Mouse (Mus musculus) lung, embryonic 15.5 days (tissue): ENCODE measurements around the gene Zbtb20. TPM values are rescaled to one million over a fixed set of nuclear protein-coding genes. Genes with fewer than 3 reads are reported as not detected.
A peak's percentile ranks its signal among the peaks of the same experiment; 100 is the strongest.

ENCODE experiments used
- ATAC-seq: fragments of 200-750 bp; cut with Nextera tagmentation; 2 replicates; pipeline ENCODE4 v1.8.0; 2017; ENCODE audit warnings: moderate number of reproducible peaks, borderline replicate concordance; ENCODE audit not compliant: low FRiP score, low TSS enrichment; ENCODE audit errors: extremely low read depth
- H3K27ac ChIP-seq: fragments of 300-500 bp; sonication (generic); 2 replicates; pipeline ENCODE4 v1.5.1; 2015; ENCODE audit warnings: moderate library complexity, mild to moderate bottlenecking, inconsistent platforms
- H3K27me3 ChIP-seq: fragments of 300-500 bp; sonication (generic); 2 replicates; pipeline ENCODE4 v1.6.1; 2015; ENCODE audit warnings: inconsistent platforms
- H3K36me3 ChIP-seq: fragments of 300-500 bp; sonication (generic); 2 replicates; pipeline ENCODE4 v1.6.1; 2015; ENCODE audit warnings: inconsistent platforms
- H3K4me1 ChIP-seq: fragments of 300-500 bp; sonication (generic); 2 replicates; pipeline ENCODE4 v1.6.1; 2015; ENCODE audit warnings: inconsistent platforms
- H3K4me2 ChIP-seq: fragments of 300-500 bp; sonication (generic); 2 replicates; pipeline ENCODE4 v1.6.1; 2015; ENCODE audit warnings: inconsistent platforms, mild to moderate bottlenecking, moderate library complexity
- H3K4me3 ChIP-seq: fragments of 300-500 bp; sonication (generic); 2 replicates; pipeline ENCODE4 v1.5.1; 2015; ENCODE audit warnings: mild to moderate bottlenecking, inconsistent platforms
- H3K9ac ChIP-seq: fragments of 300-500 bp; sonication (generic); 2 replicates; pipeline ENCODE4 v1.6.1; 2015; ENCODE audit warnings: inconsistent platforms
- H3K9me3 ChIP-seq: fragments of 300-500 bp; sonication (generic); 2 replicates; pipeline ENCODE4 v1.6.1; 2016; ENCODE audit warnings: inconsistent platforms
- WGBS: fragments of 180-500 bp; shearing (Covaris S2); methylation state at CpG from one replicate; pipeline ENCODE4 v1.1.7; 2015; 5-methylcytosine and 5-hydroxymethylcytosine counted together
- polyA plus RNA-seq: library from polyadenylated mRNA; unstranded; fragments of >200 nt; fragmentation: Nextera tagmentation; extraction: Ambion mirVana; gene quantifications from 2 replicates; pipeline ENCODE4 v1.2.1, GENCODE M21; 2015

The Zbtb20 gene
- polyA plus RNA-seq, 1 experiment from 2014 or later = 22.1 TPM

DNA sequence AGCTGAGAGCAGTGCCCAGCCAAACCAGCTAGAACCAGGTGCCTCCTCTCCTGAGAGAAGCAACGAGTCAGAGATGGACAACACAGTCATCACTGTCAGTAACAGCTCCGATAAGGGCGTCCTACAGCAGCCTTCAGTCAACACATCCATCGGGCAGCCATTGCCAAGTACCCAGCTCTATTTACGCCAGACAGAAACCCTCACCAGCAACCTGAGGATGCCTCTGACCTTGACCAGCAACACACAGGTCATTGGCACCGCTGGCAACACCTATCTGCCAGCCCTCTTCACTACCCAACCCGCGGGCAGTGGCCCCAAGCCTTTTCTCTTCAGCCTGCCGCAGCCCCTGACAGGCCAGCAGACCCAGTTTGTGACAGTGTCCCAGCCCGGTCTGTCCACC lies 734.7 kb downstream of the Zbtb20 start:
- Histone ChIP-seq H3K4me3 (no peak overlapping the region), H3K9me3 (no peaks in the 10 kb centered on the region), H3K27ac (no peak overlapping the region), H3K4me2 (no peak overlapping the region), H3K36me3 (no peaks in the 10 kb centered on the region), H3K27me3 (no peaks in the 10 kb centered on the region), H3K9ac (no peak overlapping the region), H3K4me1 (no peaks in the 10 kb centered on the region)
- no peak; the same call in 1 of the 2 replicates for ATAC-seq
- WGBS = 88% methylated on average over 10 of the region's 10 CpGs

DNA sequence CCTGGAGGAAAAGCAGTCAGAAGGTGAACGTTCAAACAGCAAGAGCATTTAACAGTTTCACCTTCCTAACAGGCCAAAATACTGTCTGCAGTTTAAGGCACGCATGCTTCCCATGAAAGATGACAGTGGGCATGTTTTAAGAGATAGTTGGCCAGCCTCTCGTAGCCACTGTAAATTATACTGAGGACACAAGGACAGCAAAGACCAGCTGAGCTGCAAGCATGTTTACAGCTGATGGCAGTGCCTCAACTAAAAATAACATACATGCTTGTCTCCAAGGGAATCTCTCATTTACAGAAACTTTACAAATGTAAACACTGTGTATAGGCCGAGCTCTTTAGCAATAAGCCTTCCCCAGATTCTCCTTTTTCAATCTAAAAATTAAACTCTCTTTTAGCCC lies 740.7 kb downstream of the Zbtb20 start:
- ATAC-seq = no peak
- H3K27ac ChIP-seq = peak overlapping the region; percentile 0
- no peaks in the 10 kb centered on the region for H3K9me3 ChIP-seq
- no peaks in the 10 kb centered on the region for H3K36me3 ChIP-seq
- no peak overlapping the region for H3K4me3 ChIP-seq
- no peak overlapping the region for H3K9ac ChIP-seq
- H3K27me3 ChIP-seq = no peaks in the 10 kb centered on the region
- 43% methylated on average over 4 of the region's 4 CpGs for WGBS
- peaks cover 5% of the 10 kb centered on the region; the same call in 1 of the 2 replicates for H3K4me1 ChIP-seq
- no peak overlapping the region for H3K4me2 ChIP-seq

DNA sequence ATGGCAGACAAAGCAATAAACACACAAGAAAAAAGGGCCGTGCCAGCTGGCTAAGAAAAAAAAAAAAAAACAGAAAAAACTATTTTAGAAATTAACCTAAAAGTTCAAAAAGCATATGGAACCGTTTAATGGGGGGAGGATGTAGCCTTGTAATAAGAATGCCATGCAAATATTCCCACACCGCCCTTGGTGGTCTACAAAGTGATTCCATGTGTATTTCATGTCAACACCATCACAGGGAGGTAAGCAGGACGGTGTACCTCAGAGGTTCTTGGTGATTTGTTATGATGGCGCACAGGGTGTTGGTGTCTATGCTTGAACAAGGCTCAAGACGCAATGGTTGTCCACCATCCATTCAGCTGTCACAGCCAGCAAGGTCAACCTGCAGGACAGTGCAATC lies 741.7 kb downstream of the Zbtb20 start:
- H3K9ac ChIP-seq = no peak overlapping the region
- no peaks in the 10 kb centered on the region for H3K27me3 ChIP-seq
- no peaks in the 10 kb centered on the region for H3K36me3 ChIP-seq
- ATAC-seq = no peak
- no peak overlapping the region for H3K4me3 ChIP-seq
- H3K4me1 ChIP-seq = peaks cover 5% of the 10 kb centered on the region; the same call in 1 of the 2 replicates
- H3K4me2 ChIP-seq = no peak overlapping the region
- H3K9me3 ChIP-seq = no peaks in the 10 kb centered on the region
- no peak overlapping the region for H3K27ac ChIP-seq
- 78% methylated on average over 6 of the region's 6 CpGs for WGBS

DNA sequence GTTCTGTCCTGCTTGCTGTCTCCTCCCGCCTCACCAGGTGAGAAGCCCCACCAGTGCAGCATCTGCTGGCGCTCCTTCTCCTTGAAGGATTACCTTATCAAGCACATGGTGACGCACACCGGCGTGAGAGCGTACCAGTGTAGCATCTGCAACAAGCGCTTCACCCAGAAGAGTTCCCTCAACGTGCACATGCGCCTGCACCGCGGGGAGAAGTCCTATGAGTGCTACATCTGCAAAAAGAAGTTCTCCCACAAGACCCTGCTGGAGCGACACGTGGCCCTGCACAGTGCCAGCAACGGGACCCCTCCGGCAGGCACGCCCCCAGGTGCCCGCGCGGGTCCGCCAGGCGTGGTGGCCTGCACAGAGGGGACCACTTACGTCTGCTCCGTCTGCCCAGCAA lies 742.6 kb downstream of the Zbtb20 start:
- Histone ChIP-seq H3K4me3 (no peak overlapping the region), H3K36me3 (no peaks in the 10 kb centered on the region), H3K9ac (no peak overlapping the region), H3K27ac (no peak overlapping the region), H3K4me2 (no peak overlapping the region), H3K9me3 (no peaks in the 10 kb centered on the region), H3K27me3 (no peaks in the 10 kb centered on the region), H3K4me1 (peaks cover 5% of the 10 kb centered on the region; the same call in 1 of the 2 replicates)
- ATAC-seq = no peak
- 79% methylated on average over 23 of the region's 23 CpGs for WGBS

DNA sequence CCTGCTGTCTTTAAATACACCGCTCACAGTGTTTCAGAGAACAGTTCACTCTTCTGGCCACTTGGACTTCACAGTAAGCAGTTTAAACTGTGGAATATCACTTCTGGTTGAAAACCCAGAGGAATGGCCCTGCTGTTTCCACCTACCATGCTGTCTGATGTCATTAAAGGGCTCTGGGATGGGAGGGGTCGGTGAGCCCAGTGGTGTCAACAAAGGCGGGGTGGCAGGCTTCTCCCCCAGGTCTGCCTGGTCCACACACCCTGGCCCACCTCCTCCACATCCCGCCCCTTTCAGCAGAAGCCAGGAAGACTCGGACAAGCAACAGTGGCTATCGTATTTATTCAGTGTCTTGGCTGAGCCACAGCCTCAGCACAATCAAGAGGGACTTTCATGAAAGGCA lies 743.6 kb downstream of the Zbtb20 start:
- H3K27me3 ChIP-seq = no peaks in the 10 kb centered on the region

DNA sequence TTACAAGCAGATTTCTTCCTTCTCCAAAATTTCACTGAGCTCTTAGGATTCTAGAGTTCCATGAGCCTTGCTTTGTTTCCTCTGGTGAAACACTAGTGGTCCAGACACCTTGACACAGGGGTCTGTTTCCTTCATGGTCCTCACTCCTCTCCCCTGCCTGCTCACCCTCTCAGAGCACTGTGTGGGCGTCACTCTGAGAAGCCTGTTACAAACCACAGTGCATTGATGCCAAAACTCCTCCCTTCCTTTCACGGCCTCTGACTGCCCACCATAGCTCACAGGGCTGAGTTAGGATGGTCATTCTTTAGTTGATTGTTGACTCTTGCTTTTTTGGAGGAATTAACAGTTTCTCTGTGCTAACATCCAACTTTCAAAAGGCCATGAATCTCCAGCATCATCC lies 744.7 kb downstream of the Zbtb20 start:
- Histone ChIP-seq H3K27ac (no peak overlapping the region), H3K36me3 (no peaks in the 10 kb centered on the region), H3K9me3 (no peaks in the 10 kb centered on the region), H3K9ac (no peak overlapping the region), H3K4me3 (no peak overlapping the region), H3K4me1 (peaks cover 5% of the 10 kb centered on the region; the same call in 1 of the 2 replicates), H3K4me2 (no peak overlapping the region), H3K27me3 (no peaks in the 10 kb centered on the region)
- WGBS = 34% methylated on average over 2 of the region's 2 CpGs
- ATAC-seq = no peak

More for the DNA sequence above, 743.6 kb downstream of the Zbtb20 start:
- Histone ChIP-seq H3K9ac (no peak overlapping the region), H3K4me2 (no peak overlapping the region), H3K4me3 (no peak overlapping the region), H3K9me3 (no peaks in the 10 kb centered on the region), H3K36me3 (no peaks in the 10 kb centered on the region), H3K27ac (no peak overlapping the region), H3K4me1 (peaks cover 5% of the 10 kb centered on the region; the same call in 1 of the 2 replicates)
- 48% methylated on average over 6 of the region's 6 CpGs for WGBS
- ATAC-seq = no peak

DNA sequence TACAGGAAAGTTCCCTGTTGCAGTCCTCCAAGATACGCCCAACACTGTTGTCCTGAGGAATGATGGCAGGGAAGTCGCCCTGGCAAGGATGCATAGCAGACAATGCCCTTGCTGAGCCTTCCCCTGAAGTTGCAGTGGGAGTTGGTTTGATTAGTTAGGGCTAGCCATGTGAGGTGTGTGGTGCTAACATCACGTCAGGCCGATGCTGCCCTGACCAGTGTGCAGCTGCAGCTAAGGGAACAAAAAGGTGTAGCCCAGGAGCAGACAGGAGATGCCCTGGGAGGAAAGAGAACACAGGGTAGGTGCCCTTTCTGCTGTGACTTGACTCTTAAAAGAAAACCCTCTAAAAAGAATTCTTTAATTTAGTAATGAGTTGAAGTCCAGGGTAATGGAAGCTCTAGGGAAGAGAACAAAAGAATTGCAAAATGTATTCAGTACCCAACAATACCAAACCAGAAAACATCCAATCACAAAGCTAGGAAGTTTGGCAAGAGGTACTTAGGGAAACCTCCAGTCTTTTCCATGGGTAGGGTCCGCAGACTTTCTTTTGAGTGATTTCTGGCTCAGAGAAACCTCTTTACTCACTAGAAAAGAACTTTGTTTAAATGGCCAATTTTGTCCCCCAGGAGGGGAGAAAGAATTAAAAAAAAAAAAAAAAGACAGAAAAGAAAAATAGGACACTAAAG lies 747.8 kb downstream of the Zbtb20 start:
- no peak overlapping the region for H3K4me3 ChIP-seq
- no peaks in the 10 kb centered on the region for H3K36me3 ChIP-seq
- WGBS = 81% methylated on average over 5 of the region's 5 CpGs
- H3K9me3 ChIP-seq = no peaks in the 10 kb centered on the region
- H3K27ac ChIP-seq = no peak overlapping the region
- no peak overlapping the region for H3K9ac ChIP-seq
- H3K4me2 ChIP-seq = no peak overlapping the region
- H3K4me1 ChIP-seq = no peaks in the 10 kb centered on the region
- ATAC-seq = no peak
- H3K27me3 ChIP-seq = no peaks in the 10 kb centered on the region

DNA sequence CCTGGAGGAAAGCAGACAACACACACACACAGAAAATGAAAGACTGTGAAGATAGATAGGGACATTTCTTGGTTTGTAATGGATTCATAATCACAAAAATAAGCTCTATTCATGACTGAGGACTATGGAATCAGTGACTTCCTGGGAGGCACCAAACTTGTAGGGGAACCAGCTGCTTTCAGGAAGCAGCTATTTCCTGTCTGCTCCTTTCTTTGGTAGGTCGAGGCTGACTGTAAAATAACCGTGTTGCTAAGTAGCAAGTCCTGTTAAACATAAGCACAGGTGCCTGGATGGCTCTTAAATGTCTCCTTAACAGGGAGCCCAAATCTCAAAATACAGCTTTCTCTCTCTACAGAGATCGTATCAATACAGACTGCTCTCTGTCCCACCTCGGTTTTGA lies 749.2 kb downstream of the Zbtb20 start:
- Histone ChIP-seq H3K4me2 (no peak overlapping the region), H3K9me3 (no peaks in the 10 kb centered on the region), H3K27me3 (no peaks in the 10 kb centered on the region), H3K27ac (no peak overlapping the region), H3K4me1 (no peaks in the 10 kb centered on the region), H3K9ac (no peak overlapping the region), H3K4me3 (no peak overlapping the region), H3K36me3 (no peaks in the 10 kb centered on the region)
- 45% methylated on average over 4 of the region's 4 CpGs for WGBS
- ATAC-seq = no peak

DNA sequence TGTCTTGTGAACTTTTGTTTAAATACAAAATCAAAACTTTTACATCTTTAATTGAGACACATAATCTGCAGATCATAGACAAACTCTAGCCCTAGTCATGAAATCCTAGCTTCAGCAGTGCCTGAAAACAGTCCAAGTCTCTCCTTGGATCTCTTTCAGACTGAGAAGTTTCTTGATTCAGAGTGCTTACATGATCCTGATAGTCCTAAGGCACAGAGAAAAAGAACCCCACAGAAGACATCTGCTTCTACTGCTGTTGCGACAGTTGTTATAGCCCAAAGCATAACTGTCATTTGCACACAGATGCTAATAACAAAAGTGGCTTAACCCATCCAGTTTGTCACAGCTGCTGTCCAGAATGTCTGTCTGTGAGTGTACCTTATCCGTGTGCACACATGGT lies 749.6 kb downstream of the Zbtb20 start:
- H3K36me3 ChIP-seq = no peaks in the 10 kb centered on the region
- no peak overlapping the region for H3K9ac ChIP-seq
- H3K4me1 ChIP-seq = no peaks in the 10 kb centered on the region
- no peaks in the 10 kb centered on the region for H3K9me3 ChIP-seq
- WGBS = 52% methylated on average over 2 of the region's 2 CpGs
- H3K4me3 ChIP-seq = no peak overlapping the region
- ATAC-seq = no peak
- H3K4me2 ChIP-seq = no peak overlapping the region
- no peaks in the 10 kb centered on the region for H3K27me3 ChIP-seq
- no peak overlapping the region for H3K27ac ChIP-seq

DNA sequence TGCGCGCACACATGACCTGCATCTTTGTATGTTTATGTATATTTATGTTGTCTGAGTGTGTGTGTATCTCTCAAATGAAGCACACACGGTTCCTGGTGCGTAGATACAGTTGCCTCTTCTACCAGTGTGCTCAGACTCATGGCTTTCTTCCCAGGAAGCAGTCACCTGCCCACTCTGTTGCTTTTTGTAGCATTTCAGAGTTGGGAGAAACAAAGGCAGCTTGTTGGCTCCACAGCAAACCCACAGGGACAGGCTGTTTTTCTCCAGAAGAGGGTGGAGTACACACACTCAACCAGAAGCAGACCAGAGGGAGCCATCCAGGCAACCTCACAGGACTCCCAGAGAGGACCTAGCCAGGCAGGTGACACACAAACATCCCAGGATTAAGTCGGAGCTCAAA lies 750.3 kb downstream of the Zbtb20 start:
- 78% methylated on average over 5 of the region's 5 CpGs for WGBS

DNA sequence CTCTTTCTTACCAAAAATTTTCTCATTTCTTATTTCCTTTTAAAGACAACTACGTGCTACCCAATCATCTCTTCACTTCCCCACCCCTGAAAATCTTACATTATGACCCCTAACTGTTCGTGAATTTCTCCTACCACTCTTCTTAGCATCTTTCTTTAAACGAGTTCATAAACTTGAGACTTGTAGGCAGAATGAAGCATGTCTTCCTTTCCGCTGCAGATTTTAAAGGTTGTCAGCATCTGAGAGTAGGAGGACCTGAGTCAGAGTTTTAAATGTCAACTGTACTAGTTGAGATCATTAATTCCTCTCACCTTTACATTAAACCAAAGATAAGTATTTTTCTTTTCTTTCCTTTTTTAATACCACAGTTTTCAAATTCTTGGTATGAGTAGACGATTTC lies 753.0 kb downstream of the Zbtb20 start:
- Histone ChIP-seq H3K9ac (no peak overlapping the region), H3K36me3 (no peaks in the 10 kb centered on the region), H3K4me3 (no peak overlapping the region), H3K27me3 (no peaks in the 10 kb centered on the region), H3K4me1 (no peaks in the 10 kb centered on the region), H3K27ac (no peak overlapping the region), H3K9me3 (no peaks in the 10 kb centered on the region), H3K4me2 (no peak overlapping the region)
- ATAC-seq = no peak
- 68% methylated on average over 5 of the region's 5 CpGs for WGBS

More for the DNA sequence above, 750.3 kb downstream of the Zbtb20 start:
- Histone ChIP-seq H3K4me1 (no peaks in the 10 kb centered on the region), H3K4me2 (no peak overlapping the region), H3K27ac (no peak overlapping the region), H3K27me3 (no peaks in the 10 kb centered on the region), H3K9ac (no peak overlapping the region), H3K4me3 (no peak overlapping the region), H3K36me3 (no peaks in the 10 kb centered on the region), H3K9me3 (no peaks in the 10 kb centered on the region)
- no peak for ATAC-seq

DNA sequence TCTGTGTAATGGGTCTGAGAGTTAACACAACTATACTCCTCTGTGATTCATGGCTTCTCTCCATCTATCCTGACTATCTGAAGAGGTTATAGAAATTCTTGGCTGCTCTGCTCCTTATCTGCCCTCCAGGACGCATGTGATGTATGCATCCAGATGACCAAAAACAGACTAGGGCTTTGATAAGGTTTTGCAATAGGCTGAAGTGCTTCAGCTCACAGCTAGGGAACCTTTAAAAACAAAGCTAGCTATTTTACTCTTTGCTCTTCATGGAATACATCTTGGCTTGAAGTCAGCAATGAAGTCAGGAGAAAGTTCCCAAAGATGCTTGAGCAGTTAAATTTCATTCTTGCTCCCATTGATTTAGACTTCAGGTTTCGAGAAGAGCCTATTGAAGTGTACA lies 756.1 kb downstream of the Zbtb20 start:
- Histone ChIP-seq H3K4me2 (no peak overlapping the region), H3K27ac (no peak overlapping the region), H3K27me3 (no peaks in the 10 kb centered on the region), H3K9me3 (no peaks in the 10 kb centered on the region), H3K4me3 (no peak overlapping the region), H3K9ac (no peak overlapping the region), H3K36me3 (no peaks in the 10 kb centered on the region), H3K4me1 (no peaks in the 10 kb centered on the region)
- no peak for ATAC-seq
- 74% methylated on average over 2 of the region's 2 CpGs for WGBS

DNA sequence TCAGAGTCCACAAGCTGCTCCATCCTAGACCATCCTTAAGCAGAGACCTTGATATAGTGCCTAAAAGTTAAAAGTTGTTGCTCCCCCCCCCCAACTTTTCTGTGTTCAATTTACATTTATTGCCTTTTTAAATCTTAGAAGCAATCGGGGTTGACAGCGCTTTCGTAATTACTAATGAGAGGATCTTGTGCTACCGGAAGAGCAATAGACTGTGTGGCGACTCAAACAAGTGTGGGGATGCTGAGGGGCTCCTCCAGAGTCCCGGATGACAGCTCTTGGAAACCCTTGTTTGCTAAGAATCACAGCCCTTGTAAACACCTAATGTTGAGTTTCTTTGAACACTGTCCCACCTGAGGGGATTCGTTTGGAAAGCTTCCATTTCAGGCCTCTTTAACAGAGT lies 758.4 kb downstream of the Zbtb20 start:
- H3K4me2 ChIP-seq = no peak overlapping the region
- H3K4me1 ChIP-seq = 0 out of 2 replicates have a peak, but pooled peaks cover 4% of the 10 kb centered on the region
- no peak overlapping the region for H3K9ac ChIP-seq
- no peaks in the 10 kb centered on the region for H3K9me3 ChIP-seq
- H3K36me3 ChIP-seq = no peaks in the 10 kb centered on the region
- H3K27ac ChIP-seq = no peak overlapping the region
- no peak for ATAC-seq
- H3K4me3 ChIP-seq = no peak overlapping the region
- WGBS = 87% methylated on average over 7 of the region's 7 CpGs
- no peaks in the 10 kb centered on the region for H3K27me3 ChIP-seq
